Mouse (Mus musculus) C2C12 (cell line): ENCODE data around the gene Spn.

ENCODE experiments used
- CTCF ChIP-seq: IDR thresholded peaks from one replicate; pipeline ENCODE4 v1.5.1; 2011; ENCODE audit not compliant: control insufficient read depth, insufficient read depth, insufficient read length
- MAX ChIP-seq: IDR thresholded peaks from one replicate; pipeline ENCODE4 v1.6.1; 2011; ENCODE audit warnings: mild to moderate bottlenecking, control low read depth
- MYOD1 ChIP-seq: IDR thresholded peaks from one replicate; pipeline ENCODE4 v1.6.1; 2011; ENCODE audit warnings: low read depth; ENCODE audit not compliant: control insufficient read depth, insufficient read length

DNA sequence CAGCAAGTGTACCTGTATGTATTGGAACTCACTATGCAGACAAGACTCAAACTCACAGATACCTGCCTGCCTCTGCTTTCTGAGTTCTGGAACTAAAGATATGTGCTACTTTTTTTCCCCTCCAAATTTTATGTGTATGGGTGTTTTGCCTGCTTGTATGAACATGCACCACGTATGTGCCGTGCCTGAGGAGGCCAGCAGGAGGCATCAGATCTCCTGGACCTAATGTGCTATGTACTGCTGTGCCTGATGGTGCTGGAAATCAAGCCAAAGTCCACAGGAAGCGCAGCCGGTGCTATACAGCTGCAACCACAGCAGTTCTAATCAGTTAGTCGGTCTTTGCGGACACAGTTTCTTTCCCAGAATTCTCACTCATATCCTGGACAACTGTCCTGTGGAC is 46.2 kb upstream of the Spn start:
- no peak for TF ChIP-seq MAX
- TF ChIP-seq CTCF: no peak
- TF ChIP-seq MYOD1: no peak
